Mouse (Mus musculus): ENCODE data around the gene St6gal1.

DNA sequence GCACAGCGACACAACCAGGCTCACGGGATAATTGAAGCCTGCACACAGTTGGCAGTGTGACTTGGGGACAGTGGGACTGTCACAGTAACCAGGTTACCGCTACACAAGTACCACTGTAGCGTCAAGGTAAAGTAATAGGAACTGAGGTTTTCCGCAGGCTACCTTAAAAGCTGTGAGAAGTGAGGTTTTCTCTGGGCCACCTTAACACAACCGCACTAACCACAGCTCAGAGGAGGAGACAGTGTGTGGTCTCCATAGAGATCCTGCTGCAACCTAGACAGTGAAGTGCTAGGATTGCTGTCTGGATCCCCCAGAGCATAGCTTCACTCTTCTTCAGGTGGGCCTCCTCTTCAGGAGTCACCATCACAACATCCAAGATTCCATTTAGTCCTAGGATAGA lies 27.7 kb upstream of the St6gal1 start:
- no peak for TF ChIP-seq HCFC1 (IDR thresholded peaks at IDR 0.05; ENCODE audit: borderline replicate concordance, insufficient read depth, low read length)
- no peak for TF ChIP-seq CHD2 (IDR thresholded peaks at IDR 0.05; ENCODE audit: low read depth, low read length)
- no peak for TF ChIP-seq ZNF384 (IDR thresholded peaks at IDR 0.05; ENCODE audit: low read depth, low read length)
- TF ChIP-seq ZC3H11A (IDR thresholded peaks at IDR 0.05; ENCODE audit: borderline replicate concordance, low read depth, low read length), result no peak
